Mouse (Mus musculus): ENCODE results near the gene Mrpl4. TPM values are rescaled to one million over a fixed set of nuclear protein-coding genes. Genes with fewer than 3 reads are reported as not detected.

Gene Mrpl4
- total RNA-seq, 1 experiment, result 80.8 TPM

DNA sequence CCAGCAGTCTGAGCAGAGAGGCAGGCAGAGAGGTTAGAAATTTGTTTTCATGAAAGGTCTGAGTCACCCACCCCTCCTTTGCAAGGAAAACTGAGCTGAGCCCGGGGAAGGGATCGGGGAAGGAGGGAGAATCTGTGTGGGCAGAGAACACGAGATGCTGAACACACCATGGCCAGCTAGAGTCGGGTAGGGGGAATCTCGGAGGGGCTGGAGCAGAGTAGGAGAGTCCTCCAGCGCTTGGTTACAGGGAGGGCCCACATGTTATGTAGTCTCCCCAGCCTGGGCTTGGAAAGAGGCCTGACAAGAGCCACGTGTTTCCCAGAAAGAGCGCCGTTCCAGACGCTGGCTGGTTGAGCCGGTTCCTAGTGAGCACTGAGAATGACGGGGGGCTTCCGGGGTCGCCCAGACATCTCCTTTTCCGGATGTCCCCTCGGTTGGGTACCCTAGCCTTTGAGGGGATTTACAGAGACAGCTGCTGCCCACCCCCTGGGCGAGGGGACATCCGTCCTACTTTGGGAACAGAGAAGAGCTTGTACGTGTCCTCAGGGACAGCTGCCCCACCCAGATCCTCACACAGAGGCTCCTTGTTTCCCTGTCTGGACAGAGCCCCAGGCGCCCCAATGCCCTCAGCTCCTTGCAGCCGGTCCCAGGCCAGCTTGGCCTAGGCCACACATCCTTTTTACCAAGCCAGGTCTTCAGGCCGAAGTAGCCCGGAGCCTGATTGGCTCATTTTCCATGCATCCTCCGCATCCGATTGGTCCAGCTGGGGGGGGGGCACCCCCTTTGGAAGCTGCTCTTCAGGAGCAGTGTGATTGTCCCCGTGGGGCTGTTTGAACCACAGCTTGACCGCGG is 30.2 kb upstream of the Mrpl4 start:
- TF ChIP-seq ZNF384 (IDR thresholded peaks at IDR 0.05; ENCODE audit: low read depth, low read length) (no peak), ZC3H11A (IDR thresholded peaks at IDR 0.05; ENCODE audit: borderline replicate concordance, low read depth, low read length) (no peak), MAFK (IDR thresholded peaks at IDR 0.05; ENCODE audit: insufficient read depth, low read depth, low read length) (no peak), CHD2 (IDR thresholded peaks at IDR 0.05; ENCODE audit: low read depth, low read length) (no peak), HCFC1 (IDR thresholded peaks at IDR 0.05; ENCODE audit: borderline replicate concordance, insufficient read depth, low read length) (no peak)
- H3K4me3 ChIP-seq (ENCODE audit: insufficient read depth in 1 of 2, low read depth in 1 of 2, low read length in 2 of 2, poor library complexity in 1 of 2, severe bottlenecking in 1 of 2), result peak overlapping the region; percentile 54 to 62
- peak overlapping the region; percentile 75 for H3K9ac ChIP-seq (ENCODE audit: insufficient read depth, low read depth, low read length, poor library complexity, severe bottlenecking)
- H3K9me3 ChIP-seq (ENCODE audit: control insufficient read depth, insufficient read depth, low read depth, low read length), result no peaks in the 10 kb centered on the region
- no peak for DNase-seq (ENCODE audit: low read depth, low spot score)
- in situ Hi-C loops (cut with MboI; ENCODE audit: low sequenced_read_pairs in 2 of 2, unreplicated experiment in 2 of 2), result no loop called here
- H3K4me1 ChIP-seq (ENCODE audit: control insufficient read depth in 2 of 2, insufficient read depth in 2 of 2, low read length in 2 of 2, poor library complexity in 1 of 2), result peaks cover 17 to 25% of the 10 kb centered on the region in 2 experiments
- H3K27ac ChIP-seq (ENCODE audit: insufficient read depth, low read depth, low read length, poor library complexity, severe bottlenecking), result peak overlapping the region; percentile 80; the same call in 1 of the 2 replicates
- H3K36me3 ChIP-seq (ENCODE audit: control insufficient read depth, insufficient read depth, low read length, poor library complexity, severe bottlenecking), result peaks cover 22% of the 10 kb centered on the region

DNA sequence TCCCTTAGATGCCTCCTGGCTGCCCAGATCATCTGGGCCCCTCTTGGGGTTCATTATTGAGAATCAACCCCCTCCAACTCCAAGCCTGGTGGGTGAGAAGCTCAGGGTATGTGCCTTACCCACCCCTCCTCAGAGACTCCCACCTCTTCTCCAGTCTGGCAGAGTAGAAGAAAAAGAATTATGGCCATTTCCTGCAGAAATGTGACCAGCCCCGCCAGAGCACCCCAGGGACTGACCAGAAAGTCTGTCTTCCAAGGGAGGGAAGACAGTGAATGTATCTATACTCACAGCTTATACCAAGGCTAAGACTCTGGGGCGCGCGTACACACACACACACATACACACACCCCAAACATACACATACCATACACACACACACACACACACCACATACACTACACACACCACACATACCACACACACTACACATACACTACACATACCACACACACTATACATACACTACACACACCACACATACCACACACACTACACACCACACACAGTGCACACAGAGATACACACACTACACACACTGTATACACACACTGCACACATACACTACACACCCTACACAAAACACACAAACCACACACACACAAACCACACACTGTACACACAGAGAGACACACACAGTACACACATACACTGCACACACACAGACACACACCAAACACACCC is 29.4 kb upstream of the Mrpl4 start:
- no peak for DNase-seq (ENCODE audit: low read depth, low spot score)
- H3K27ac ChIP-seq (ENCODE audit: insufficient read depth, low read depth, low read length, poor library complexity, severe bottlenecking), result peak overlapping the region; percentile 80; the same call in 1 of the 2 replicates
- H3K4me1 ChIP-seq (ENCODE audit: control insufficient read depth in 2 of 2, insufficient read depth in 2 of 2, low read length in 2 of 2, poor library complexity in 1 of 2), result peaks cover 17 to 27% of the 10 kb centered on the region in 2 experiments
- in situ Hi-C loops (cut with MboI; ENCODE audit: low sequenced_read_pairs in 2 of 2, unreplicated experiment in 2 of 2), result no loop called here
- H3K4me3 ChIP-seq (ENCODE audit: insufficient read depth in 1 of 2, low read depth in 1 of 2, low read length in 2 of 2, poor library complexity in 1 of 2, severe bottlenecking in 1 of 2), result peak overlapping the region in 1 of 2 experiments; percentile 62; a peak in 2 of 4 replicates
- peaks cover 15% of the 10 kb centered on the region; the same call in 1 of the 2 replicates for H3K36me3 ChIP-seq (ENCODE audit: control insufficient read depth, insufficient read depth, low read length, poor library complexity, severe bottlenecking)
- 0 out of 2 replicates have a peak overlapping the region, but pooled peaks have one; percentile 75 for H3K9ac ChIP-seq (ENCODE audit: insufficient read depth, low read depth, low read length, poor library complexity, severe bottlenecking)
- H3K9me3 ChIP-seq (ENCODE audit: control insufficient read depth, insufficient read depth, low read depth, low read length), result no peaks in the 10 kb centered on the region
- TF ChIP-seq ZC3H11A (IDR thresholded peaks at IDR 0.05; ENCODE audit: borderline replicate concordance, low read depth, low read length), result no peak
- no peak for TF ChIP-seq HCFC1 (IDR thresholded peaks at IDR 0.05; ENCODE audit: borderline replicate concordance, insufficient read depth, low read length)
- TF ChIP-seq ZNF384 (IDR thresholded peaks at IDR 0.05; ENCODE audit: low read depth, low read length), result no peak
- TF ChIP-seq MAFK (IDR thresholded peaks at IDR 0.05; ENCODE audit: insufficient read depth, low read depth, low read length), result no peak
- no peak for TF ChIP-seq CHD2 (IDR thresholded peaks at IDR 0.05; ENCODE audit: low read depth, low read length)

DNA sequence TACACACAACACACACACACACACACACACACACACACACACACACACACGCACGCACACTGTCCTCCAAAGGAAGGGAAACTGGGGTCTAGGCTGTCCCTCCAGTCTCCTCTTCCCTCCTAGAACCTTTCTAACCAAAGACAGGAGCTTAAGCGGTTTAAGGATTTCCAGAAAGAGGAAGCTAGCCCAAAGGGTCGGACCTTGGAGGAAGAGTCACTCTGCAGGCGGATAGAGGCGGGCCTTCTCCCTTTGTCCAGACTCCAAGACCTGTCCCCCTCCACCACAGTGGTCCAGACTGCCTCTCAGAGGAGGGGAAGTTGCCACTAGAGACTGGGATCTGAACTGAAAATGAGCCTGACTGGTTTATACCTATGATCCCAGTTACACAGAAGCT is 28.9 kb upstream of the Mrpl4 start:
- no peak overlapping the region for H3K9ac ChIP-seq (ENCODE audit: insufficient read depth, low read depth, low read length, poor library complexity, severe bottlenecking)
- H3K4me3 ChIP-seq (ENCODE audit: insufficient read depth in 1 of 2, low read depth in 1 of 2, low read length in 2 of 2, poor library complexity in 1 of 2, severe bottlenecking in 1 of 2), result no peak overlapping the region
- H3K4me1 ChIP-seq (ENCODE audit: control insufficient read depth in 2 of 2, insufficient read depth in 2 of 2, low read length in 2 of 2, poor library complexity in 1 of 2), result peaks cover 17 to 27% of the 10 kb centered on the region in 2 experiments
- H3K27ac ChIP-seq (ENCODE audit: insufficient read depth, low read depth, low read length, poor library complexity, severe bottlenecking), result no peak overlapping the region
- TF ChIP-seq MAFK (IDR thresholded peaks at IDR 0.05; ENCODE audit: insufficient read depth, low read depth, low read length), result no peak
- DNase-seq (ENCODE audit: low read depth, low spot score), result no peak
- H3K9me3 ChIP-seq (ENCODE audit: control insufficient read depth, insufficient read depth, low read depth, low read length), result no peaks in the 10 kb centered on the region
- H3K36me3 ChIP-seq (ENCODE audit: control insufficient read depth, insufficient read depth, low read length, poor library complexity, severe bottlenecking), result peaks cover 10% of the 10 kb centered on the region; the same call in 1 of the 2 replicates
- in situ Hi-C loops (cut with MboI; ENCODE audit: low sequenced_read_pairs in 2 of 2, unreplicated experiment in 2 of 2), result no loop called here

DNA sequence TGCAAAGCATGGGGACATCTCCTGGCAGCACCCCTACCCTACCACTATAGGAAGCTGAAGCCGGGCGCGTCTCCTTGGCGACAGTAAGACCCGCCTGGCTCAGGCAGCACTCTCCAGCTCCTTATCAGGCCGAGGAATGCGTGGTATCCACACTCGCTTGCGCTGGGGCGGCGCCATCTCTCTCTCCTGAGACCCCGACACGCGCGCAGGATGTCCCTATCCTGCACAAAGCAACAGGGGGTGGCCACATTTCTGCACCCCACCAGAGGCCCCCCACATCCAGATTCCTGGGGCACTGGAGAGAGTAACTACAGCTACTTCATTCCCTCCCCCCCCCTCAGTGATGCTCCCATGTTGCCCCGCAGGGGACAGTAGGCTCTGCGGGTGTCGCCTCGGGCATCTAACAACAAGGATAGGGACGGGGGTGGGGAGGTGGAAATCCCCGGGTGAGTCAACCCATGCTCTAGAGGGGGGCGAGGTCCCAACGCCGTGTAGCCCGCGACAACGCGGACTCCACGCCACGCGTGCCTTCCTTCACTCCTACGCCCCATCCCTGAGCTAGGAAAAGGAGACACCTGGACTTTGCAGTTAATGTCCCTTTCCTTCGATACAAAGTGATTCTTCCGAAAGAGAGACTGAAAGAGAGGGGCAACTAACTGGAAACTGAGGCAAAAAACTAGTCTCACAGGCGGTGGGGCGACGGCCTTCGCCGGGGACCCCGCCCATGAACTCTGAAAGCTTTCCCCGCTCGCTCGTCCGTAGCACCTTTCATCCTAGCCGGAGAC is 26.9 kb upstream of the Mrpl4 start:
- peak overlapping the region; percentile 83 for H3K9ac ChIP-seq (ENCODE audit: insufficient read depth, low read depth, low read length, poor library complexity, severe bottlenecking)
- peak overlapping the region; percentile 95 for H3K27ac ChIP-seq (ENCODE audit: insufficient read depth, low read depth, low read length, poor library complexity, severe bottlenecking)
- peak overlapping the region; percentile 86 to 91 for H3K4me3 ChIP-seq (ENCODE audit: insufficient read depth in 1 of 2, low read depth in 1 of 2, low read length in 2 of 2, poor library complexity in 1 of 2, severe bottlenecking in 1 of 2)
- no peak for DNase-seq (ENCODE audit: low read depth, low spot score)
- peaks cover 26 to 30% of the 10 kb centered on the region in 2 experiments for H3K4me1 ChIP-seq (ENCODE audit: control insufficient read depth in 2 of 2, insufficient read depth in 2 of 2, low read length in 2 of 2, poor library complexity in 1 of 2)
- in situ Hi-C loops (cut with MboI; ENCODE audit: low sequenced_read_pairs in 2 of 2, unreplicated experiment in 2 of 2), result no loop called here
- H3K9me3 ChIP-seq (ENCODE audit: control insufficient read depth, insufficient read depth, low read depth, low read length), result no peaks in the 10 kb centered on the region
- H3K36me3 ChIP-seq (ENCODE audit: control insufficient read depth, insufficient read depth, low read length, poor library complexity, severe bottlenecking), result 0 out of 2 replicates have a peak, but pooled peaks cover 4% of the 10 kb centered on the region
- TF ChIP-seq HCFC1 (IDR thresholded peaks at IDR 0.05; ENCODE audit: borderline replicate concordance, insufficient read depth, low read length) (no peak), ZNF384 (IDR thresholded peaks at IDR 0.05; ENCODE audit: low read depth, low read length) (no peak), MAFK (IDR thresholded peaks at IDR 0.05; ENCODE audit: insufficient read depth, low read depth, low read length) (no peak), ZC3H11A (IDR thresholded peaks at IDR 0.05; ENCODE audit: borderline replicate concordance, low read depth, low read length) (no peak), CHD2 (IDR thresholded peaks at IDR 0.05; ENCODE audit: low read depth, low read length) (no peak)

Data from ES-E14 (cell line).